Mouse (Mus musculus) forebrain, postnatal 0 days (tissue): ENCODE results near the gene F8a. TPM values are rescaled to one million over a fixed set of nuclear protein-coding genes. Genes with fewer than 3 reads are reported as not detected.
"Not testable (repeated sequence)": the region's sequence is repeated elsewhere in the genome, so short reads cannot be mapped to it uniquely, and the experiment has no call there.

ENCODE experiments used
- ATAC-seq: fragments of 200-750 bp; cut with Nextera tagmentation; 2 replicates; pipeline ENCODE4 v1.8.0; 2017; ENCODE audit warnings: mild to moderate bottlenecking, moderate library complexity
- DNase-seq: peaks from one replicate; pipeline ENCODE4 v3.0.0-alpha.2; 2015
- H3K27ac ChIP-seq: fragments of 300-500 bp; sonication (generic); 2 replicates; pipeline ENCODE4 v1.5.1; 2014; ENCODE audit warnings: low read depth, mild to moderate bottlenecking, antibody characterized with exemption, low read length, moderate library complexity, mixed read lengths
- H3K27me3 ChIP-seq: fragments of 300-500 bp; sonication (generic); 2 replicates; pipeline ENCODE4 v1.6.1; 2014; ENCODE audit warnings: mild to moderate bottlenecking, low read length, mixed read lengths; ENCODE audit not compliant: insufficient read depth
- H3K36me3 ChIP-seq: fragments of 300-500 bp; sonication (generic); 2 replicates; pipeline ENCODE4 v1.6.1; 2014; ENCODE audit warnings: mild to moderate bottlenecking, moderate library complexity; ENCODE audit not compliant: insufficient read depth
- H3K4me1 ChIP-seq: fragments of 300-500 bp; sonication (generic); 2 replicates; pipeline ENCODE4 v1.6.1; 2014; ENCODE audit warnings: antibody characterized with exemption; ENCODE audit not compliant: insufficient read depth
- H3K4me2 ChIP-seq: fragments of 300-500 bp; sonication (generic); 2 replicates; pipeline ENCODE4 v1.6.1; 2014; ENCODE audit warnings: low read depth, mild to moderate bottlenecking, moderate library complexity
- H3K4me3 ChIP-seq: fragments of 300-500 bp; sonication (generic); 2 replicates; pipeline ENCODE4 v1.5.1; 2014; ENCODE audit warnings: low read depth, low read length, mixed read lengths
- H3K9ac ChIP-seq: fragments of 300-500 bp; sonication (generic); 2 replicates; pipeline ENCODE4 v1.6.1; 2014; ENCODE audit warnings: mild to moderate bottlenecking
- H3K9me3 ChIP-seq: fragments of 300-500 bp; sonication (generic); 2 replicates; pipeline ENCODE4 v1.6.1; 2016; ENCODE audit warnings: low read length
- CTCF ChIP-seq: sonication (generic); IDR thresholded peaks from 2 replicates; pipeline ENCODE4 v1.5.1; 2016; ENCODE audit warnings: antibody characterized with exemption, control low read depth, low read depth
- WGBS: fragments of 180-500 bp; shearing (Covaris S2); extraction: QIAGEN DNeasy Blood & Tissue Kit; methylation state at CpG from one replicate; pipeline ENCODE4 v1.1.7; 2014; 5-methylcytosine and 5-hydroxymethylcytosine counted together
- polyA plus RNA-seq: library from polyadenylated mRNA; unstranded; fragments of >200 nt; fragmentation: Nextera tagmentation; extraction: Ambion mirVana; gene quantifications from 2 replicates; pipeline ENCODE4 v1.2.1, GENCODE M21; 2015
- total RNA-seq: library from RNA; depleted of rRNA; stranded (reverse); fragments of >200 nt; gene quantifications from 2 replicates; pipeline ENCODE4 v1.2.3, GENCODE M21; 2014; rRNA removed

The F8a gene
- 20.5 and 23.7 TPM in 2 replicates for total RNA-seq
- polyA plus RNA-seq: 33.0 and 34.3 TPM in 2 replicates

DNA sequence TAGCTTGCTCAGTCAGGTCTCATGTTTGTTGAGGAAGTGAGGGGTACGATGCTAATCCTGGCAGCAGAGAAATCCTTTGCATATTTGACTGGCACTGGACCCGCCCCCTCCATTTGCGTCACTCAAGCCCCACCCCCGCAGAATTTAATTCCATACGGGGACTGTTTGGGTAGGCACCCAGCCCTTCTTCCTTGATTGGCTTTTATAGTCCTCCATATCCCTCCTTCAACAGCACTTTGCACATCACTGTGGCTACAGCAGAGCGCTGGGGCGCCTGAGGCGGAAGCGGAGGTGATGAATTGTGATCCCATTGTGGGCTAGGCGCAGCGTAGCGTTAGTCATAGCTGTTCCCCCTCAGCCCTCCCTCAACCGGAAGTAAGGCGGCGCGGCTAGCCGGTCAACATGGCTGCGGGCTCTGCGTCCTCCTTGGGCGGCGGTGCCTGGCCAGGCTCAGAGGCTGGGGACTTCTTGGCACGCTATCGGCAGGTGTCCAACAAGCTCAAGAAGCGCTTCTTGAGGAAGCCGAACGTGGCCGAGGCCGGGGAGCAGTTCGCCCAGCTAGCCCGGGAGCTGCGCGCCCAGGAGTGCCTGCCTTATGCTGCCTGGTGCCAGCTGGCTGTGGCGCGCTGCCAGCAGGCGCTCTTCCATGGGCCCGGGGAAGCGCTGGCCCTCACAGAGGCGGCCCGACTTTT lies at the start of gene F8a:
F8a (plus strand) TSS at position 378 of the 692 bp plus-strand sequence.
- no peaks in the 10 kb centered on the region for H3K4me1 ChIP-seq
- H3K36me3 ChIP-seq: no peaks in the 10 kb centered on the region
- 26% methylated on average over 35 of the region's 39 CpGs for WGBS
- H3K9me3 ChIP-seq: no peaks in the 10 kb centered on the region
- no peak for TF ChIP-seq CTCF
- H3K4me3 ChIP-seq: peak within 1 kb of the TSS; percentile 59
- ATAC-seq: peak; percentile 97
- peak within 1 kb of the TSS; percentile 68 for H3K9ac ChIP-seq
- H3K27ac ChIP-seq: peak within 1 kb of the TSS; percentile 84
- DNase-seq: peak; percentile 89
- H3K27me3 ChIP-seq: no peaks in the 10 kb centered on the region
- peak within 1 kb of the TSS; percentile 59 for H3K4me2 ChIP-seq

DNA sequence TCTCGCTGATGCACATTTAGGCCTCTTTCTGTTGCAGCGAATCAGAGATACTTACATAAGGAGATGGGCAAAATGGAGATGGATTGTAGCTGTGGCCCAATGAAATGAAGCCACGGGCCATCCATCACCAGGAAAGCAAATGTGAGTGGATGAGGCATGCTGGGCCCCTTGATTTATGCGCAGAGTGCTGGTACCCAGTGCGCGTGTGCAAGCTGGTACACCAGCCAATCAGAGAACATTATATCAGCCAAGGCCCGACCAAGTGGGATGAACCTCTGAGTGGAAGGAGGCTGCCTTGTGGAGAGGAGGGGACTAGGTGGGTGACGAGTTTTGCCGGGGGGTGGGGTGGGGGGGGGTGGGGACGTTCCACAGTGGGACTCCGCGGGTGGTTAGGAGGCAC lies 36.2 kb upstream of the F8a start, which contains the start of gene Xlr3b:
Xlr3b (plus strand) TSS at position 274 of the 400 bp plus-strand sequence.
- H3K4me2 ChIP-seq, H3K27ac ChIP-seq, H3K9me3 ChIP-seq, H3K4me3 ChIP-seq, H3K4me1 ChIP-seq, H3K9ac ChIP-seq, H3K27me3 ChIP-seq, H3K36me3 ChIP-seq: not testable (repeated sequence)
- peak; percentile 34; the same call in 1 of the 2 replicates for ATAC-seq
- WGBS: 92% methylated on average over 11 of the region's 12 CpGs
- DNase-seq: peak; percentile 8

DNA sequence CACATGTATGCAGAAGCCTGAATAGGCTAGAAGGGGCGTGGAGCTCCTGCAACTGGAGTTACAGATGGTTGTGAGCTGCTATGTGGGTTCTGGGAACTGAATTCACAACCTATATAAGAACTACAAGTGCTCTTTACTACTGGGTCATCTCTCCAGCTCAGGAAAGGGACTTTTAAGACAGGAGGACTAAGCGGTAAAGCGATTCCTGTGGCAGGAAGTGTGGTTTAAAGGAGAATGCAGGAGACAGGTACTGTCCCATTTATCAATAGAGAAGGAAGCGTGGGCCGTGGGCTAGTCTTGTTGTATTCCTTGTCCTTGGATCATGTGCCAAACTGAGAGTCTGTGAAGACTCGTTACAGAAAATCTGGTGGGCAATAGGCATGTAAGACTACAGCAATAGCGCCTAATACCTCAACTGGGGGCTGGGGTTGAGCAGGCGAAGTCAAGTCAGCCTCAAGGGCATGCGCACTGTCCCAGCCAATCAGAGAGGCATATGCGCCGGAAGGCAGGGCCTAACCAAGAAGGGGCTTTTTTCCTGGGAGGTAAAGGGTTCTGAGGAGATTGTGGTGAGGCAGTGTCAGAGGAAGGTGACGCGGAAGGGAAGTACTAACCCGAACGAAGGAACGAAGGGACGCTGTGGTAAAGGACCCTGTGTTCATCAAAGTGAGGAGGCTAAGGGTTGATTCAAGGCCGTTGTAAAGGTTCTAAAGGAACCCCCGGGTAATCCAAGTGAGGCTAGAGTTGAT lies 14.1 kb upstream of the F8a start, which contains the start of gene Xlr4b:
Xlr4b (plus strand) TSS at position 515 of the 746 bp plus-strand sequence.
- H3K4me2 ChIP-seq, H3K36me3 ChIP-seq, H3K9me3 ChIP-seq, H3K4me3 ChIP-seq, H3K9ac ChIP-seq, H3K27ac ChIP-seq, H3K4me1 ChIP-seq, H3K27me3 ChIP-seq, DNase-seq, ATAC-seq: not testable (repeated sequence)
- WGBS: 80% methylated on average over 11 of the region's 19 CpGs

DNA sequence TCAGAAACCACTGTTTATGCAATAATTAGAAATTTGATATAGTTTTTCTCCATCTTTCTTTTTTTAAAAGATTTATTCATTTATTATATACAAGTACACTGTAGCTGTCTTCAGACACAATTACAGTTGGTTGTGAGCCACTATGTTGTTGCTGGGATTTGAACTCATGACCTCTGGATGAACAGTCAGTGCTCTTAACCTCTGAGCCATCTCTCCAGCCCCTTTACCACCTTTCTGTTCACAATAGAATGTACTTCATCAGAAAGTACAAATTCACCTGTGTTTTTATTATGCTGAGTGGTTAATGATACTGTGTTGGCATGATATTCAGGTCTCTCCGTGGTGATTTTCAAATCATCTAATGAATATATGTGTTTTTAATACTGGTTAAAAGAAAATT lies 2.7 kb upstream of the F8a start:
- H3K4me3 ChIP-seq: no peak overlapping the region
- H3K27ac ChIP-seq: no peak overlapping the region
- no peak overlapping the region for H3K4me2 ChIP-seq
- no peak for TF ChIP-seq CTCF
- H3K9me3 ChIP-seq: no peaks in the 10 kb centered on the region
- WGBS: 50% methylated on average over 1 of the region's 1 CpGs
- DNase-seq: no peak
- H3K36me3 ChIP-seq: no peaks in the 10 kb centered on the region
- no peaks in the 10 kb centered on the region for H3K27me3 ChIP-seq
- no peak overlapping the region for H3K9ac ChIP-seq
- no peak for ATAC-seq
- no peaks in the 10 kb centered on the region for H3K4me1 ChIP-seq

DNA sequence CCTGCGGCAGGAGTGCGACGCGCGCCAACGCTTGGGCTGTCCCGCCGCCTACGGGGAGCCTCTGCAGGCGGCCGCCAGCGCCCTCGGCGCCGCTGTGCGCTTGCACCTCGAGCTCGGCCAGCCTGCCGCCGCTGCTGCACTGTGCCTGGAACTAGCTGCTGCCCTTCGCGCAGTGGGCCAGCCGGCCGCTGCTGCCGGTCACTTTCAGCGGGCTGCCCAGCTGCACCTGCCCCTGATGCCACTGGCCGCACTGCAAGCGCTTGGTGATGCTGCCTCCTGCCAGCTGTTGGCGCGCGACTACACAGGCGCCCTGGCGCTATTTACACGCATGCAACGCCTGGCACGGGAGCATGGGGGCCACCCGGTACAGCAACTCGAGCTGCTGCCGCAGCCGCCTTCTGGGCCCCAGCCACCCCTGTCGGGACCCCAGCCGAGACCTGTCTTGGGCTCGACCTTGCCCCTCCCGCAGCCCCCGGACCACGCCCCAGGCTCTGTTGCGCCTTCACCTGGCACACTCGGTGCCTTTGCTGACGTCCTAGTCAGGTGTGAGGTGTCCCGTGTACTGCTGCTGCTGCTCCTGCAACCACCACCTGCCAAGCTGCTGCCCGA lies 619 bp downstream of the F8a start:
- H3K9me3 ChIP-seq: no peaks in the 10 kb centered on the region
- no peaks in the 10 kb centered on the region for H3K36me3 ChIP-seq
- no peaks in the 10 kb centered on the region for H3K27me3 ChIP-seq
- H3K4me1 ChIP-seq: no peaks in the 10 kb centered on the region
- peak overlapping the region; percentile 68 for H3K9ac ChIP-seq
- TF ChIP-seq CTCF: peak; percentile 36
- 38% methylated on average over 45 of the region's 51 CpGs for WGBS
- H3K27ac ChIP-seq: peak overlapping the region; percentile 84
- H3K4me3 ChIP-seq: peak overlapping the region; percentile 59
- peak overlapping the region; percentile 59 for H3K4me2 ChIP-seq
- ATAC-seq (peak; percentile 68), DNase-seq (peak; percentile 70)

DNA sequence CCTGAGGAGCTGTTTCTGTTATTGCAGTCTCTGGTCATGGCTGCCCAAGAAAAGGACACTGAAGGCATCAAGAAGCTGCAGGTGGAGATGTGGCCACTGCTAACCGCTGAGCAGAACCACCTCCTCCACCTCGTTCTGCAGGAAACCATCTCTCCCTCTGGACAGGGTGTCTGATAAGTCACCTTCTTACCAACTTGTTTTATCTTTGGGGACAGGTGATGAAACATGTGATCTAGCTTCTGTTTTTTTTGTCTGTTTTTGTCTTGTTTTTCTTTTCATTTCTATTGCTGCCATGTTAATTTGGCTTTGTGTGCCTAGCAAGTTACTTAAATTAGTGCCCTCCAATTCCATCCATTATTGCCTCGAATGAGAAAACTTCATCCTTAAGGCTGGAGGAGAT lies 1.2 kb downstream of the F8a start:
- DNase-seq (no peak), ATAC-seq (no peak)
- H3K36me3 ChIP-seq: no peaks in the 10 kb centered on the region
- H3K9me3 ChIP-seq: no peaks in the 10 kb centered on the region
- H3K4me1 ChIP-seq: no peaks in the 10 kb centered on the region
- peak overlapping the region; percentile 68 for H3K9ac ChIP-seq
- H3K27ac ChIP-seq: peak overlapping the region; percentile 84; the same call in 1 of the 2 replicates
- TF ChIP-seq CTCF: no peak
- peak overlapping the region; percentile 59 for H3K4me3 ChIP-seq
- WGBS: 35% methylated on average over 3 of the region's 3 CpGs
- no peaks in the 10 kb centered on the region for H3K27me3 ChIP-seq
- H3K4me2 ChIP-seq: peak overlapping the region; percentile 59

DNA sequence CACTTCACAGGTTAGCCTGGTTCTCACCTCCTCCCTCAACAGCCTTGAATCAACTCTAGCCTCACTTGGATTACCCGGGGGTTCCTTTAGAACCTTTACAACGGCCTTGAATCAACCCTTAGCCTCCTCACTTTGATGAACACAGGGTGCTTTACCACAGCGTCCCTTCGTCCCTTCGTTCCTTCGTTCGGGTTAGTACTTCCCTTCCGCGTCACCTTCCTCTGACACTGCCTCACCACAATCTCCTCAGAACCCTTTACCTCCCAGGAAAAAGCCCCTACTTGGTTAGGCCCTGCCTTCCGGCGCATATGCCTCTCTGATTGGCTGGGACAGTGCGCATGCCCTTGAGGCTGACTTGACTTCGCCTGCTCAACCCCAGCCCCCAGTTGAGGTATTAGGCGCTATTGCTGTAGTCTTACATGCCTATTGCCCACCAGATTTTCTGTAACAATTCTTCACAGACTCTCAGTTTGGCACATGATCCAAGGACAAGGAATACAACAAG lies 14.8 kb downstream of the F8a start, which contains the start of gene Xlr4c:
Xlr4c (minus strand) TSS at position 310 of the 505 bp plus-strand sequence.
- H3K36me3 ChIP-seq, H3K9ac ChIP-seq, DNase-seq, H3K4me2 ChIP-seq, H3K27me3 ChIP-seq, H3K4me3 ChIP-seq, H3K4me1 ChIP-seq, ATAC-seq, H3K27ac ChIP-seq, H3K9me3 ChIP-seq: not testable (repeated sequence)
- WGBS: 91% methylated on average over 13 of the region's 14 CpGs

DNA sequence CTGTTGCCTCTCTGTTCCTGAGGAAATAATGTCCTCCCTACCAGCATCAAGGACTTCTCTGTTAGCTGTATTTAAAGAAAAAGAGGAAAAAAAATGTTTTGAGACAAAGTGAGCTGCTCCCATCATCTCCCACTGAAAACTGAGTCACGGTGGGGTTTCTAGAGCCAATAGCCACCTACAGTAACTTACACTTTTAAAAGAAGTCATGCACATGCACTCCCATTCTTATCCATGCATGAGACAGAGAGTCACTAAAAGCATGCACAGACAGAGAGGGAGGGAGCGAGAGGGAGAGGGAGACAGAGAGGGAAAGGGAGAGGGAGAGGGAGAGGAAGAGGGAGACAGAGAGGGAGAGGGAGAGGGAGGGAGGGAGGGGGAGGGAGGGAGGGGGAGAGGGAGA lies 34.3 kb downstream of the F8a start:
- not testable (repeated sequence) for H3K4me3 ChIP-seq, H3K4me2 ChIP-seq, H3K27me3 ChIP-seq, H3K27ac ChIP-seq, ATAC-seq, H3K36me3 ChIP-seq, H3K9me3 ChIP-seq, DNase-seq, H3K4me1 ChIP-seq, H3K9ac ChIP-seq
- 97% methylated on average over 1 of the region's 2 CpGs for WGBS

DNA sequence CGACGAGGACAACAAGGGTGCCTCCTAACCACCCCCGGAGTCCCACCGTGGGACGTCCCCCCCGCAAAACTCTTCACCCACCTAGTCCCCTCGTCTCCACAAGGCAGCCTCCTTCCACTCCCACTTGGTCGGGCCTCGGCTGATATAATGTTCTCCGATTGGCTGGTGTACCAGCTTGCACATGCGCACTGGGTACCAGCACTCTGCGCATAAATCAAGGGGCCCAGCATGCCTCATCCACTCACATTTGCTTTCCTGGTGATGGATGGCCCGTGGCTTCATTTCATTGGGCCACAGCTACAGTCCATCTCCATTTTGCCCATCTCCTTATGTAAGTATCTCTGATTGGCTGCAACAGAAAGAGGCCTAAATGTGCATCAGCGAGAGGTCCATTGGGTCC lies 37.2 kb downstream of the F8a start, which contains the start of gene Xlr3c:
Xlr3c (minus strand) TSS at position 121 of the 400 bp plus-strand sequence.
- H3K4me3 ChIP-seq, H3K27ac ChIP-seq, H3K4me2 ChIP-seq, H3K36me3 ChIP-seq, H3K4me1 ChIP-seq, DNase-seq, H3K27me3 ChIP-seq, H3K9me3 ChIP-seq, H3K9ac ChIP-seq, ATAC-seq: not testable (repeated sequence)
- WGBS: 91% methylated on average over 14 of the region's 14 CpGs
